Mouse (Mus musculus) hindbrain, embryonic 14.5 days (tissue): ENCODE results near the gene Ropn1l. TPM values are rescaled to one million over a fixed set of nuclear protein-coding genes. Genes with fewer than 3 reads are reported as not detected.

Source experiments
- ATAC-seq: fragments of 200-750 bp; cut with Nextera tagmentation; 2 replicates; pipeline ENCODE4 v1.8.0; 2017; ENCODE audit warnings: moderate number of reproducible peaks, mild to moderate bottlenecking, moderate TSS enrichment, moderate library complexity; ENCODE audit not compliant: low FRiP score
- DNase-seq: peaks from one replicate; pipeline ENCODE4 v3.0.0-alpha.2; 2015; ENCODE audit warnings: low spot score
- H3K27ac ChIP-seq: fragments of 300-500 bp; sonication (generic); 2 replicates; pipeline ENCODE4 v1.5.1; 2014; ENCODE audit warnings: mild to moderate bottlenecking, moderate library complexity
- H3K27me3 ChIP-seq: fragments of 300-500 bp; sonication (generic); 2 replicates; pipeline ENCODE4 v1.6.1; 2014; ENCODE audit warnings: mild to moderate bottlenecking, low read length, mixed read lengths; ENCODE audit not compliant: control insufficient read depth, insufficient read depth
- H3K36me3 ChIP-seq: fragments of 300-500 bp; sonication (generic); replicated peaks from 2 replicates; pipeline ENCODE4 v1.6.1; 2014; ENCODE audit not compliant: control insufficient read depth, insufficient read depth
- H3K4me1 ChIP-seq: fragments of 300-500 bp; sonication (generic); replicated peaks from 2 replicates; pipeline ENCODE4 v1.6.1; 2014; ENCODE audit warnings: antibody characterized with exemption, low read length, mixed read lengths; ENCODE audit not compliant: control insufficient read depth, insufficient read depth
- H3K4me2 ChIP-seq: fragments of 300-500 bp; sonication (generic); replicated peaks from 2 replicates; pipeline ENCODE4 v1.6.1; 2014; ENCODE audit warnings: mild to moderate bottlenecking, moderate library complexity
- H3K4me3 ChIP-seq: fragments of 300-500 bp; sonication (generic); replicated peaks from 2 replicates; pipeline ENCODE4 v1.5.1; 2014; ENCODE audit warnings: mild to moderate bottlenecking, low read length
- H3K9ac ChIP-seq: fragments of 300-500 bp; sonication (generic); 2 replicates; pipeline ENCODE4 v1.6.1; 2014
- H3K9me3 ChIP-seq: fragments of 300-500 bp; sonication (generic); 2 replicates; pipeline ENCODE4 v1.6.1; 2016; ENCODE audit warnings: low read length; ENCODE audit not compliant: control insufficient read depth
- WGBS: fragments of 180-500 bp; shearing (Covaris S2); extraction: QIAGEN DNeasy Blood & Tissue Kit; methylation state at CpG from one replicate; pipeline ENCODE4 v1.1.7; 2014; 5-methylcytosine and 5-hydroxymethylcytosine counted together
- polyA plus RNA-seq: library from polyadenylated mRNA; unstranded; fragments of >200 nt; fragmentation: Nextera tagmentation; extraction: Ambion mirVana; gene quantifications from 2 replicates; pipeline ENCODE4 v1.2.1, GENCODE M21; 2014

The Ropn1l gene
- polyA plus RNA-seq, 1 experiment from 2014 or later: 2.8 TPM

DNA sequence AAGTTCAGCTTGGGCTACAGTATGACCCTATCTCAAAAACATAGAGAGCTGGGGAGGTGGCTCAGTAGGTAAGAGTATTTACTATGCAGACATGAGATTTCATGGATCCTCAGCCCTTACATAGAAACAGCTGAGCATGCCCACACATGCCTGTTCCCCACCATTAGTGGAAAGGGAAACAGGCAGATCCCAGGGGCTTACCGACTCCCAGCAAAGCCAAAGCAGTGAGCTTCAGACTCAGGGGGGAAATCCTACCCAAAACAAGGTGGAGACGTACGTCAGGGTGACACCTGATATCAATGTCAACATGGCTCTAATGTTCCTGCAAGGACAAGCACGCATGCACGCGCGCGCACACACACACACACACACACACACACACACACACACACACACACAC lies 21.7 kb downstream of the Ropn1l start:
- ATAC-seq (no peak), DNase-seq (no peak)
- WGBS: 97% methylated on average over 8 of the region's 8 CpGs
- Histone ChIP-seq H3K27ac (no peak overlapping the region), H3K4me2 (no peak overlapping the region), H3K9me3 (no peaks in the 10 kb centered on the region), H3K36me3 (no peaks in the 10 kb centered on the region), H3K4me3 (no peak overlapping the region), H3K27me3 (no peaks in the 10 kb centered on the region), H3K4me1 (no peaks in the 10 kb centered on the region), H3K9ac (no peak overlapping the region)

- WGBS: 71% methylated on average over 2 of the region's 2 CpGs
- H3K4me3 ChIP-seq: no peak overlapping the region
- no peaks in the 10 kb centered on the region for H3K36me3 ChIP-seq
- DNase-seq: no peak
- H3K27ac ChIP-seq: no peak overlapping the region
- H3K27me3 ChIP-seq: no peaks in the 10 kb centered on the region
- H3K9ac ChIP-seq: no peak overlapping the region
- no peak for ATAC-seq
- no peak overlapping the region for H3K4me2 ChIP-seq
- H3K9me3 ChIP-seq: no peaks in the 10 kb centered on the region
- H3K4me1 ChIP-seq: no peaks in the 10 kb centered on the region
Observed at GRCm38 (mm10) chr15:31430014-31430413, 23.5 kb downstream of the Ropn1l start.

DNA sequence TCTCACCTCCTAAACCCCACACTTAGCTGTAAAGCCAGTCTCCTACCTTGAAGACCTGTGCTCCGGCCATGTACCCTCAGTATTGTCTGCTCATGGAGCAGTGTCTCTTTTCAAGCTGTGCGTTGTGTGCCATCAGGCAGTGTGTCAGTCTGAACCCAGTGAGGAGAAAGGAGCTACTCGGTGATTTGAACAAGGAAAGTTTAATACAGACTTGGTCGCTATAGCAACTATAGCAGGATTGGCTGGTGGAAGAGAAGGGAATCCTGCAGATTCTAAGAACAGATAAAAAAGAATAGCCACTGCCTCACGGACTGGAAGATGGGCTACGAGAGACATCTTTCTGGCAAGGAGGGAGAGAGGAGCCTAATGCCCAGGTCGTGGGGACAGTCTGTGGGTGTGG lies 24.1 kb downstream of the Ropn1l start:
- ATAC-seq (no peak), DNase-seq (no peak)
- H3K27ac ChIP-seq: no peak overlapping the region
- no peak overlapping the region for H3K4me2 ChIP-seq
- WGBS: 58% methylated on average over 7 of the region's 7 CpGs
- H3K36me3 ChIP-seq: no peaks in the 10 kb centered on the region
- no peak overlapping the region for H3K4me3 ChIP-seq
- no peaks in the 10 kb centered on the region for H3K4me1 ChIP-seq
- H3K9ac ChIP-seq: no peak overlapping the region
- no peaks in the 10 kb centered on the region for H3K9me3 ChIP-seq
- H3K27me3 ChIP-seq: no peaks in the 10 kb centered on the region

GRCm38 (mm10) chr15:31428571-31428970 lies 25.0 kb downstream of the Ropn1l start:
- H3K4me3 ChIP-seq: no peak overlapping the region
- H3K4me1 ChIP-seq: no peaks in the 10 kb centered on the region
- WGBS: 90% methylated on average over 12 of the region's 12 CpGs
- H3K9me3 ChIP-seq: no peaks in the 10 kb centered on the region
- no peak overlapping the region for H3K9ac ChIP-seq
- no peak overlapping the region for H3K27ac ChIP-seq
- DNase-seq (no peak), ATAC-seq (no peak)
- H3K27me3 ChIP-seq: no peaks in the 10 kb centered on the region
- no peak overlapping the region for H3K4me2 ChIP-seq
- H3K36me3 ChIP-seq: no peaks in the 10 kb centered on the region

DNA sequence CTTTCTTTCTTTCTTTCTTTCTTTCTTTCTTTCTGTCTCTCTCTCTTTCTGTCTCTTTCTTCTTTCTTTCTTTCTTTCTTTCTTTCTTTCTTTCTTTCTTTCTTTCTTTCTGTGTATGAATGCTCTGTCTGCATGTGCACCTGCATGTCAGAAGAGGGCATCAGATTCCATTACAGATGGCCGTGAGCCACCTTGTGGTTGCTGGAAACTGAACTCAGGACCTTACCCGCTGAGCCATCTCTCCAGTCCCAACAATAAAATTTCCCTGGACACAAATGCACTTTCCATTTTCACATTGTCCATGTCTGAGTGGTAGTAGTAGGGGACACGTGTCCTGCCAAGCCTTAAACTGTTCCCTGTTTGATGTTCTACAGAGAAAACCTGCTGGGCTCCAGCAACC lies 26.1 kb downstream of the Ropn1l start:
- ATAC-seq (no peak), DNase-seq (no peak)
- no peaks in the 10 kb centered on the region for H3K4me1 ChIP-seq
- H3K36me3 ChIP-seq: no peaks in the 10 kb centered on the region
- H3K9me3 ChIP-seq: no peaks in the 10 kb centered on the region
- H3K4me2 ChIP-seq: no peak overlapping the region
- no peaks in the 10 kb centered on the region for H3K27me3 ChIP-seq
- H3K4me3 ChIP-seq: no peak overlapping the region
- no peak overlapping the region for H3K27ac ChIP-seq
- WGBS: 67% methylated on average over 3 of the region's 3 CpGs
- no peak overlapping the region for H3K9ac ChIP-seq

- H3K27ac ChIP-seq: no peak overlapping the region
- WGBS: 35% methylated on average over 8 of the region's 8 CpGs
- peak; percentile 21; the same call in 1 of the 2 replicates for ATAC-seq
Observed at GRCm38 (mm10) chr15:31426066-31426706, 27.4 kb downstream of the Ropn1l start.

DNA sequence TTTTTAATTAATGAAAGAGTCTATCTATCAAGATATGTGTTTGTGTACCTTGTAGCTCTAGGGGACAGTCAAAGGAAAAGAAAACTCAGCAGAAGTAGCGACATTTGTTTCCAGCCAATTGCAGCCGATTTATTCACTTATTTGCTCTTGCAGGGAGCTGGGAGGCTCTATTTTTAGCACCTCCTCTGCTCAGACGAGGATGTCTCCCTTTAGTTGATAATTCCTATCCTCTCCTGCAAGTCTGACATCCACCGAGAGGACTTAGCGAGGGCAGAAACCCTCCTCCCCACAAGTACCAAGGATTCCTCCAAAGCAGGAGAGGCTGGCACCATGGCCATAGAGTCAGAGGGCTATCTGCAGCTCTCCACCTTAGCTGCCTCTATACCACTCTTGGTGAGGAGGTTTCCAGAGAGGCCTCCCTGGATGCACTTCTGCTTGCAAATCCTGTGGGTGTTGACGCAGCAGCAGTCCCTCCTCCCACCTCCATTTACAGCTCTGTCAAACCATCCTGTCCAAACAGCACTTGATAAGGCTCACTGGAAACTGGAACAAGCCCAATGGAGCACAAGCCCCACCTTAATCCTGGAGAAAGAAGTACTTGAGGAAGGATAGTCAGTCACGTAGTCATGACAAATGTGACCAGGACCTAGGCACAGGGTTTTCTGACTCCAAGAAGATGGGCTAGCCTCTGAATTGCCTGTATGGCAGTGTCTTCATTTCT lies 30.7 kb downstream of the Ropn1l start:
- no peak overlapping the region for H3K27ac ChIP-seq
- H3K4me2 ChIP-seq: no peak overlapping the region
- WGBS: 73% methylated on average over 7 of the region's 7 CpGs

More at GRCm38 (mm10) chr15:31426066-31426706, 27.4 kb downstream of the Ropn1l start:
- Histone ChIP-seq H3K4me1 (no peaks in the 10 kb centered on the region), H3K9ac (no peak overlapping the region), H3K4me3 (no peak overlapping the region), H3K36me3 (no peaks in the 10 kb centered on the region), H3K27me3 (no peaks in the 10 kb centered on the region), H3K9me3 (no peaks in the 10 kb centered on the region), H3K4me2 (no peak overlapping the region)
- no peak for DNase-seq

DNA sequence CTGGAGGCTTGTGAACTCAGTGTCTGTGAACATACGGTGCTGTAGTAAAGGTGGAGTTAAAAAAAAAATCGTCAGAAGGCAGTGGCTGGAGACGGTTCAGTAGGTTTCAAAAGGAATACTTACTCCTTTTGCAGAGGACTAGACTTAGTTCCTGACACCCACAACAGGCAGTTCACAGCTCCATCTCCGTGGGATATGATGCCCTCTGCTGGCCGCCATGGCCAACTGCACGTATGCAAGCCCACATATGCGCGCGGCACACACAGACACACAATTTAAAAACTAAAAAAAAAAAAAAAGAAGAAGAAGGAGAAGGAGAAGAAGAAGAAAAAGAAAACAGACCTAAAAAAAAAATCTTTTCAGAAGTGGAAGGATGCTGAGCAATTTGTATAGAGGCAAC lies 34.5 kb downstream of the Ropn1l start:
- no peak for ATAC-seq
- no peak for DNase-seq
- WGBS: 34% methylated on average over 9 of the region's 9 CpGs
- no peaks in the 10 kb centered on the region for H3K36me3 ChIP-seq
- H3K27ac ChIP-seq: no peak overlapping the region
- no peak overlapping the region for H3K4me2 ChIP-seq
- H3K4me1 ChIP-seq: no peaks in the 10 kb centered on the region
- H3K9me3 ChIP-seq: no peaks in the 10 kb centered on the region
- H3K27me3 ChIP-seq: no peaks in the 10 kb centered on the region
- no peak overlapping the region for H3K9ac ChIP-seq
- no peak overlapping the region for H3K4me3 ChIP-seq

More for the DNA sequence above, 30.7 kb downstream of the Ropn1l start:
- Histone ChIP-seq H3K27me3 (no peaks in the 10 kb centered on the region), H3K9me3 (no peaks in the 10 kb centered on the region), H3K4me3 (no peak overlapping the region), H3K4me1 (no peaks in the 10 kb centered on the region), H3K36me3 (no peaks in the 10 kb centered on the region), H3K9ac (no peak overlapping the region)
- no peak for DNase-seq
- ATAC-seq: no peak

GRCm38 (mm10) chr15:31418686-31419024 lies 34.9 kb downstream of the Ropn1l start:
- Histone ChIP-seq H3K4me2 (peak overlapping the region; percentile 19; the same call in 1 of the 2 replicates), H3K4me3 (no peak overlapping the region), H3K9ac (no peak overlapping the region), H3K36me3 (no peaks in the 10 kb centered on the region), H3K4me1 (no peaks in the 10 kb centered on the region), H3K9me3 (no peaks in the 10 kb centered on the region), H3K27ac (0 out of 2 replicates have a peak overlapping the region, but pooled peaks have one; percentile 9), H3K27me3 (no peaks in the 10 kb centered on the region)
- WGBS: 20% methylated on average over 7 of the region's 7 CpGs
- DNase-seq (no peak), ATAC-seq (no peak)
